8 mouse cellular contexts compared by ENCODE assay signal in the genomic region with DNA sequence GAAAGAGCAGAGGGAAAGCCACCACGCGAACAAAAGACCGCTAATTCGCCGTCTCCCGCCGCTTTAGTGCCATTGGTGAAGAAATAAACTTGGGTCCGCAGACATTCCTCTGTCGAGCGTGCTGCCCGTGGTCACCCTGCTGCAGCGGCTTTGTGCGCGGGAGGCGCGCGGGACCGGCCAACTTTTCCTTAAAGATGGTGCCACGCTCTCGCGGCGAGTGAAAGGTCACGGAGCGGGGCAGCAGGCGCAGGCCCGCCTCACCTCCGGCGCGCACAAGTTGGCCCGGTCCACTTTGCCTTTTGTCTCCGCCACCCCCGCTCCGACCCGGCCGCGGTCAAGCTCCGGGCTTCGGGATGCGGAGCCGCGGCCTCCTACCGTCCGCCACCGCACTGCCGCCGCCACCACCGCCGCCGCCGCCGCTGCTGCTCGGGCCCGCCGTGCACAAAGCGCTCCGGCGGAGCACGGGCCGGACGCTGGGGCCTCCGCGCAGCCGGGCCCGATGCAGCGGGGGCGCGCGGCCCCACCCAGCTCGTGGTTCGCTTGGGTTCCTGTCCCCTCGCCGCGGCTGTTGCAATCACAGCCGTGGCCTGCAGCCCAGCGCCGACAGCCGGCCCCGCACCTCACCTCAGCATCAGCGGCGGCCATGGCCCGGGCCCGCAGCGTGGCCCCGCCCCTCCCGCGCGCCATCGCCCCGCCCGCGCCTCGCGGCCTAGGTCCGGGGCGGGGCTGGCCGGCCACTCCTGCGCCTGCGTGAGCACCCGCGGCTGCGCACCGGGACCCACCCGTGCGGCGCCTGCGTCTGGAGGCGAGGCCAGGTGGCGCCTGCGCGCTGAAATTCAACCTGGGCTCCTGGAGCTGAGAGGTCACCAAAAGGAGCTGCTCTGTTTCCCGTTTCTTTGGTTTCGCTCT. TPM values are rescaled to one million over a fixed set of nuclear protein-coding genes. Genes with fewer than 3 reads are reported as not detected.
A peak's percentile ranks its signal among the peaks of the same experiment; 100 is the strongest.
DNase-seq lines count a peak whose midpoint lies in the region; ATAC-seq and TF ChIP-seq lines count a peak whose summit lies in the region.

TSS of gene Ehmt1 (minus strand) at position 685 of the 909 bp plus-strand sequence.

- ATAC-seq in activated CD4-positive, CD25-positive, alpha-beta regulatory T cell, adult 4 months = peak; percentile 87
- ATAC-seq in megakaryocyte progenitor cell, adult 5-6 weeks (replicated peaks; ENCODE audit: poor library complexity) = peak; percentile 86

- TF ChIP-seq POLR2A in cortical plate, adult 2 months (IDR thresholded peaks at IDR 0.05; ENCODE audit: extremely low read depth, insufficient read depth, low read length) = peak; percentile 91

- peak within 1 kb of the TSS; percentile 80 for H3K4me3 ChIP-seq in cortical plate, adult 2 months (ENCODE audit: insufficient read depth, low read length)

- no peak for TF ChIP-seq CTCF in cortical plate, adult 2 months (IDR thresholded peaks at IDR 0.05; ENCODE audit: extremely low read depth, insufficient read depth, low read length)

- peaks cover 5% of the 10 kb centered on the region; the same call in 1 of the 2 replicates for H3K4me1 ChIP-seq in cortical plate, adult 2 months (ENCODE audit: control insufficient read depth, insufficient read depth, low read length)

- peak within 1 kb of the TSS; percentile 78 for H3K27ac ChIP-seq in cortical plate, adult 2 months (ENCODE audit: insufficient read depth, low read length)

- DNase-seq in gastrocnemius, postnatal 10 days = peak; percentile 96
- peak; percentile 96 for DNase-seq in induced T-regulatory cell, adult 2 months (ENCODE audit: low read depth)
- DNase-seq in left cerebral cortex, adult 9 months (ENCODE audit: low spot score in 2 of 2) = peak; percentile 82 to 92
- peak; percentile 94 for DNase-seq in right cerebral cortex, postnatal 14 days
- peak; percentile 90 to 93 for DNase-seq in urinary bladder, postnatal 36 days (ENCODE audit: low spot score in 2 of 2)

RNA-seq across cellular contexts. Expression of gene Ehmt1, which starts in this region (rescaled TPM):
- 10 to 100 TPM; 35.7 to 45.4 TPM for polyA plus RNA-seq in activated CD4-positive, CD25-positive, alpha-beta regulatory T cell, adult 4 months (2017; shearing (Covaris generic))
- 52.6 and 57.5 TPM in 2 replicates for polyA plus RNA-seq in cortical plate, adult 2 months (2012; rRNA removed)
- 10 to 100 TPM; 36.3 to 48.6 TPM for total RNA-seq in gastrocnemius, postnatal 10 days (2021)
- total RNA-seq in megakaryocyte progenitor cell, adult 5-6 weeks (2015) = 34.4 and 36.7 TPM in 2 replicates
- total RNA-seq in megakaryocyte progenitor cell, adult 5-6 weeks (2017) = 63.1 and 87.0 TPM in 2 replicates

Comparison
In these comparisons a context has a peak if more than half of its experiments do, and no peak if none do; other contexts are left out.
1. Peak in every context shown above with its lines: DNase-seq, ATAC-seq, H3K4me3 ChIP-seq and H3K27ac ChIP-seq.